Mouse (Mus musculus) monocyte, adult 59 days (primary cell): ENCODE results near the gene Cox17. TPM values are rescaled to one million over a fixed set of nuclear protein-coding genes. Genes with fewer than 3 reads are reported as not detected.

Experiments
- total RNA-seq, 2 experiments: library from RNA; stranded (reverse); gene quantifications; one replicate each; pipeline ENCODE4 v1.2.4; 2023

Cox17 gene
- 10 to 100 TPM; 57.9 to 79.1 TPM for total RNA-seq

DNA sequence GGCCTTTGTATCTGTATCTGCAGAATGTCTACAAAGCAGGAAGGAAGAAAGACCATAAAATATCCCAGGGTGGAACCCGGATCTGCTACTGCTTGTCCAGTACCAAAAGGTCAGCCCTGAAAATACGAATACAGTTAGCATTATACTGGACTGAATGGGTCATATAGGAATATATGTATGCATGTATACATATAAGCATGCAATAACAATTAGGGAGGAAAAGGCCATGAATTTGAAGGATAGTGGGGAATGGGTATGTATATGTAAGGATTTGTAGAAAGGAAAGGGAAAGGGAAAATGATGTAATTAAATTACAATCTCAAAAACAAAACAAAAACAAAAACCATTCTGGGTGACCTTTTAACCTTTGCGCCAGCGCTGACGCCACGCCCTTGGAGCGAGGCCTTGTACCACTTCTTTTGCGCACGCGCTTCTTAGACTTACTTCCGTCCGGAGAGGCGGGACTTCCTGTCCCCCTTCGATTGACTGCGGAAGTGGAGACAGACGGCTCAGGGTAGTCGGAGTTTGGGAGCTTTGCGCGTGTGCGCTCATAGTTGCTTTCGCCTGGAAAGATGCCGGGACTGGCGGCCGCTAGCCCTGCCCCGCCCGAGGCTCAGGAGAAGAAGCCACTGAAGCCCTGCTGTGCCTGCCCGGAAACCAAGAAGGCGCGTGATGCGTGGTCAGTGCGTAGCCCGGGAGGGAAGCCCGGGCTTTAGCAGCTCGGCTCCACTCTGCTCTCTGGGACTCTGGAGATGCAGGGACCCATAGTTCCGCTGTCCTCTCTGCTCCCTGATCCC is at the start of gene Cox17, which contains the start of gene Gm21987:
Gene Cox17 (plus strand): TSS at position 463 of the 797 bp plus-strand sequence.
Gene Gm21987 (plus strand): TSS at position 512 of the 797 bp plus-strand sequence.

GRCm38 (mm10) chr16:38341396-38342324 is 5.1 kb upstream of the Cox17 start, which contains the start of gene Maats1:
Maats1 (minus strand) TSS chr16:38342143.

DNA sequence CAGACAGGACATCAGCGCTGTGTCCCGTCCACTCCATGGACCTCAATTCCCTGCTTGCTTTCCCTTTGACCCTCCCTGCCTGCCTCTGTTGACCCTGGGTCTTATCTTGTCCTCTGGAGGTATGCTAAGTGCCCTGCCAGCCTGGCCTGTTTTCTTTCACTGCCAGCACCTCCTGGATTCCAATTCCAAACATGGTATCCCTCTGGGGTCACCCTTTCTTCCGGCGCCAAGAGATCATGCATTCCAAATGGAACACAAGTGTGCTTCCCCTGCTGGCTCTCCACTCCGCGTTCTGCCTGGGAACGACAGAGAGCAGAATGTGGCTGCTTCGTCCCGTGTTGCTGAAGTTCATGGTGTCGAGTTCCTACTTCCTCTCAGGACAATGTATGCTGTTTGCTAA is 15.1 kb downstream of the Cox17 start, which contains the start of gene Popdc2:
Gene Popdc2 (plus strand): TSS at position 277 of the 400 bp plus-strand sequence.

Other genes starting within 250 kb of the Cox17 start
- gene Nr1i2, start 52.2 kb upstream of the Cox17 start, total RNA-seq = not detected
- gene Maats1, start 4.8 kb upstream of the Cox17 start, total RNA-seq = under 1 TPM in 1 of 2 experiments, not detected in 1; 0.21 TPM
- gene Gm21987, start within 50 bp of the Cox17 start, total RNA-seq = not detected
- under 1 TPM; 0.55 to 0.63 TPM for gene Popdc2, start 15.2 kb downstream of the Cox17 start, total RNA-seq
- under 1 TPM; 0.39 to 0.52 TPM for gene Pla1a, start 86.2 kb downstream of the Cox17 start, total RNA-seq
- gene Adprh, start 105.7 kb downstream of the Cox17 start, total RNA-seq = 10 to 100 TPM; 35.0 to 40.3 TPM
- gene Cd80, start 108.6 kb downstream of the Cox17 start, total RNA-seq = 10 to 100 TPM; 26.4 to 27.6 TPM
- gene Timmdc1, start 175.7 kb downstream of the Cox17 start, total RNA-seq = 10 to 100 TPM; 12.8 to 15.5 TPM
- 10 to 100 TPM; 25.9 to 26.0 TPM for gene Poglut1, start 203.3 kb downstream of the Cox17 start, total RNA-seq
- gene Tmem39a, start 211.7 kb downstream of the Cox17 start, total RNA-seq = 10 to 100 TPM; 49.3 to 59.9 TPM